Mouse (Mus musculus) bone marrow macrophage, adult 2 months (primary cell): ENCODE measurements at regions not wholly inside any gene's neighbourhood (a gene's known extent, or its start where the extent isn't known, plus 50 kb on each side); places are given as distances from the start of the nearest gene placed in this dataset.

Experiments used
- CTCF ChIP-seq: IDR thresholded peaks from 2 replicates; pipeline ENCODE4 v1.5.1; 2012; ENCODE audit warnings: low read depth, mild to moderate bottlenecking, low read length, moderate library complexity
- POLR2A ChIP-seq: IDR thresholded peaks from 2 replicates; pipeline ENCODE4 v1.6.1; 2012; ENCODE audit warnings: mild to moderate bottlenecking, low read depth, low read length, borderline replicate concordance

DNA sequence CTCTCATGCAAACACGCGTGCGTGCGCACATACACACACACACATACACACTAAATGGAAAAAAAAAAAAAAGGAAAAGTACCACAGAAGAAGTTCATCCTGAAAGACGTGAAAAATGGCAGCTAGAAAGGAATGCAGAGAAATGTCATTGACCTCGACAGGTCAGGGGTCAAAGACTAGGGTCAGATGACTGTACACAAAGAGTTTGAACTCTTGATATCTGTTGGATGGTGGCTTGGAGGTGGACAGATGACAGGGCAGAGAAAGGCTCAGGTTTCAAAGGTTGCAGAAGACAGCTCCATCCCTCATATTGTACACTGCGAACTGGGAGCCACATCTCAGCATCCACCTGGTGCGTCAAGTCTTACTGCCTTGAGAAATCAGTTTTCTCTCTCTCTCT lies 112.5 kb downstream of the Cd83 start:
- TF ChIP-seq CTCF = no peak
- no peak for TF ChIP-seq POLR2A
